Mouse (Mus musculus): ENCODE measurements around the gene Adam12.
A peak's percentile ranks its signal among the peaks of the same experiment; 100 is the strongest.

Adam12 gene

GRCm38 (mm10) chr7:134231378-134232346, at the start of gene Adam12:
Gene Adam12 (minus strand): TSS chr7:134232146.
- no peak for DNase-seq (ENCODE audit: low spot score)

GRCm38 (mm10) chr7:134272956-134273355, 41.0 kb upstream of the Adam12 start:
- no peak for DNase-seq (ENCODE audit: low spot score)

GRCm38 (mm10) chr7:134272421-134272820, 40.5 kb upstream of the Adam12 start:
- DNase-seq (ENCODE audit: low spot score) = no peak

GRCm38 (mm10) chr7:134265783-134266182, 33.8 kb upstream of the Adam12 start:
- DNase-seq (ENCODE audit: low spot score) = no peak

GRCm38 (mm10) chr7:134263146-134263906, 31.4 kb upstream of the Adam12 start:
- peak; percentile 53 for DNase-seq (ENCODE audit: low spot score)

GRCm38 (mm10) chr7:134261003-134261701, 29.2 kb upstream of the Adam12 start:
- DNase-seq (ENCODE audit: low spot score) = peak; percentile 13

GRCm38 (mm10) chr7:134250273-134250870, 18.4 kb upstream of the Adam12 start:
- no peak for DNase-seq (ENCODE audit: low spot score)

- DNase-seq (ENCODE audit: low spot score) = no peak
Observed at GRCm38 (mm10) chr7:134248041-134248440, 16.1 kb upstream of the Adam12 start.

GRCm38 (mm10) chr7:134246624-134247023, 14.7 kb upstream of the Adam12 start:
- no peak for DNase-seq (ENCODE audit: low spot score)

- DNase-seq (ENCODE audit: low spot score) = no peak
Observed at GRCm38 (mm10) chr7:134242773-134243172, 10.8 kb upstream of the Adam12 start.

GRCm38 (mm10) chr7:134241212-134241611, 9.3 kb upstream of the Adam12 start:
- DNase-seq (ENCODE audit: low spot score) = no peak

- no peak for DNase-seq (ENCODE audit: low spot score)
Observed at GRCm38 (mm10) chr7:134240579-134240978, 8.6 kb upstream of the Adam12 start.

- DNase-seq (ENCODE audit: low spot score) = no peak
Observed at GRCm38 (mm10) chr7:134238863-134239262, 6.9 kb upstream of the Adam12 start.

GRCm38 (mm10) chr7:134237356-134237755, 5.4 kb upstream of the Adam12 start:
- no peak for DNase-seq (ENCODE audit: low spot score)

- DNase-seq (ENCODE audit: low spot score) = no peak
Observed at GRCm38 (mm10) chr7:134236727-134237126, 4.8 kb upstream of the Adam12 start.

GRCm38 (mm10) chr7:134235552-134235951, 3.6 kb upstream of the Adam12 start:
- DNase-seq (ENCODE audit: low spot score) = no peak

- no peak for DNase-seq (ENCODE audit: low spot score)
Observed at GRCm38 (mm10) chr7:134230708-134231107, 1.2 kb downstream of the Adam12 start.

- DNase-seq (ENCODE audit: low spot score) = no peak
Observed at GRCm38 (mm10) chr7:134229899-134230298, 2.0 kb downstream of the Adam12 start.

- no peak for DNase-seq (ENCODE audit: low spot score)
Observed at GRCm38 (mm10) chr7:134227773-134228455, 4.0 kb downstream of the Adam12 start.

GRCm38 (mm10) chr7:134227101-134227500, 4.8 kb downstream of the Adam12 start:
- no peak for DNase-seq (ENCODE audit: low spot score)

GRCm38 (mm10) chr7:134226231-134226630, 5.7 kb downstream of the Adam12 start:
- DNase-seq (ENCODE audit: low spot score) = no peak

All from ovary, postnatal 36 days (tissue).